Mouse (Mus musculus): ENCODE results near the gene Lama5. TPM values are rescaled to one million over a fixed set of nuclear protein-coding genes. Genes with fewer than 3 reads are reported as not detected.
A peak's percentile ranks its signal among the peaks of the same experiment; 100 is the strongest.

Gene Lama5
- total RNA-seq, 2 experiments from 2014 or later = 44.6 to 46.5 TPM

DNA sequence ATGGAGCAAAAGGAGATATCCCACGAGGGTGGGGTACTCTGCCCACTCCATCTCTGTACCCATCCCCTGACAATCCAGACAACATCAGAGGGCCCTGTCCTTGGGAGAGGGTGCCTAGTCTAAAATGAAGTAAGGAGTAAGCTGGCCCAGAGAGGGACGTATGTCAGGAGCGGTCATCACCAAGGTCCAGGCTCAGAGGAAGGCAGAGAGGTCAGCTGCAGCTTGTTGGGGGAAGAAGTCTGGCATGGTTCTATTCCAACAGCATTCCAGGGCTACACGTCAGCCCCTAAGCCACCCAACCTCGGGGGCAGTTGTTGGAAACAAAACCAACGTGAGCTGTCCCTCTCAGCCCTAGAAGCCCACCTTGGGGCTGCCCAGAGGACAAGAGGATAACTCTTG lies 2.4 kb upstream of the Lama5 start:
- intact Hi-C loops (cut with DNase I) = no loop called here

DNA sequence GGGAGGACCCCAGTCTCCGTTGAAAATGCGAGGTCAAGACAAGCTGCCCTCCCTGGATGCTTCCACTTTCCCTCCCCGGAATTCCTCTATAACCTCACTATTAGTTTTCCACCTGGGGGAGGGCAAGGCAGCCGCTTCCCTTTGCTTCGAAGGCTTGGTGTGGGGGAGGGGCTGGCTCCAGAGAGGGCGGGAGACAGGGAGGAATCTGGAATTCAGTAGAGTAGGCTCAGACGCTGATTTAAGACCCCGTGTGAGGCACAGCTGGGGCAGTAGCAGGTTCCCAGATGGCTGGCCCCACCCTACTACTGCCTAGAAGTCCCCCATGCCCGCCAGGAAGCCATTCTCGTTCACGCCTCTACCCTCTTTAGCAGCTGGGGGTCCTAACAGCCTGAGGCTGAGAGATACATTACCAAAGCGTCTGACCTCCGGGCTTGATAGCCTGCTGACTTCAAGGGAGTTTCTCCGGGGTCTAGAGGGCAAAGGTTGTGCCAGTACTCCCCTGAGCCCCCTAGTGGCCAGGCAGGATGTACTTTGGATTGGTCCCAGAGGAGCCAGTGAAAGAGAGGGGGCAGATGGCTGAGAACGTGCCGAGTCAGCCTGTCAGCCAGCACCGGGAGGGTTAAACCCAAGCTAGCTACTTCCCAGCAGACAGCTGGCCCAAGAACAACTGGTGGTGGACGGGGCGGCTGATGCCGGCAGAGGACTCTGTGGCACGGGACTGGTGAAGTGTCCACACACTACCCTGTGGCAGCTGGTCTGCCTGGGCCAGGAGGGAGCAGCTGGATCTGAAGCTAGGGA lies 1.8 kb upstream of the Lama5 start:
- intact Hi-C loops (cut with DNase I) = loop anchor here (2.0 kb wide), 1 partner anchor 19 kb away; no protein-coding TSS in a partner anchor
- DNase-seq = peak; percentile 68 to 74

More for the DNA sequence above, 2.4 kb upstream of the Lama5 start:
- DNase-seq = no peak

DNA sequence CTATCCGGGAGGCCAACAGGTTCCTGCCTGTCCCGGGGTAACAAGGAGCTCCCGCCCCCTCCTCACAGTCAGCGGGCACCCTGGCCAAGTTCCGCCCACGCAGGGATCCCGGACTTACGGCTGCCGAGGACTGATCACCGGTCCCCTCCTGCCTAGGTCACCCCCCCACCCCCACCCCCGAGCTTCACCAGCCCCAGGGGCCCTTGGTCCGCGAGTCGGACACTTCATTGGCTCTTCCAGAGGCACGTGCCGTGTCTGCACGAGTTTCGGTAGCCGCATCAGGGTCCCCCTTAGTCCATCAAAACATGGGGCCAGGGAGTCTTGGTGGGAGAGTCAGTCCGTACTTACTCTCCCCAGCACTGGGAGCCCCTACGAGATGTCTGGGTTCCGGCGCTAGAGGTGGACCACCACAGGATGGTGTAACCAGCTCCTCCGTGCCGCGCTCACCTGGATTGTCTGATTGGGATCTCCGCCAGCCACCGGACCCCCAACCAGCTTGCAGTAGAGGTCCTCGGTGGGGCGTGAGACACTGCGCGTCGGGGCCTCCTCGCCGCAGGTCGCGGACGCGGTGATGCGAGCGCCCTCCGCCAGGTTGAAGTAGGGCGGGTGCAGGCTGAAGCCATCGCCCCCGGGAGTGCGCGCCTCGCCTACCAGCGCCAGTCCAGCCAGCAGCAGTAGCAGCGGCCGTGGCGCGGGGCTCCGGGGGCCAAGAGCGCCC lies 456 bp downstream of the Lama5 start:
- DNase-seq = peak; percentile 53 to 60
- intact Hi-C loops (cut with DNase I) = no loop called here

DNA sequence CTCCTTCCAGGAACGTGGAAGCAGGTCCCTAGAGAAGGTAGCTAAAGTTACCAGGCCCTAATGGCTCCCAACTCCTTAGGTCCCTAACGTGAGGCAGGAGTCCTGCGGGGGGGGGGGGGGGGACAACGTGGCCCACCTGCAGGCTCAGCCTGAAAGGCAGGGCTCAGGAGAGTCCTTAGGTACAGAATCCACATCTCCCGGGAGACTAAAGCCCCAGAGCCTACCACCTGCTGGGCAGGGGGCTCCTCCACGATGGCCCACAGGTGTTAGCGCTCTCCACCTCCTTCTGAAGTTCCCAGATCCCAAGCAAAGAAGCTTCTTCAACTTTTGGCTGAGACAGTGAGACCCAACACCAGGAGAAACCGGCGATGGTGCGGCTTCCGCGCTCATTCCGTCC lies 1.0 kb downstream of the Lama5 start:
- DNase-seq = no peak
- intact Hi-C loops (cut with DNase I) = loop anchor here (1.0 kb wide), 1 partner anchor 11 kb away; no protein-coding TSS in a partner anchor

DNA sequence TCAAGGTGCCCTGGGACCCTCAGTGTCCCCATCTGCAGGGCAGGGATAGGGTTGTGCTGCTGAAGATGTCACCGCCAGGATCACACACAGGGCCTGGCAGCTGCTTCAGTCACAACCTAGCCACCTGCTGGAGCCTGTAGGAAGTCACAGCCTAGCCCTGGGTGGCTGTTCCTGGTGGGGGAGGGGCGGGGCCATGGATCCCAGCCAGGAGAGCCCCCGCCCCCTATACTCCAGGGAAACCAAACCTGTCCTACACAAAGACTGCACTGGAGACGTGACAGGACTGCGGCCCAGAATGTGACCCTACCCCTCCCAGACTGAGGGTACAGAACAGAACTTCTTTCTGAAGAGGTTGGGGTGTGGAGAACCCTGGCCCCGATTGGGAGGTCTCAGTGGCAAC lies 3.4 kb downstream of the Lama5 start:
- intact Hi-C loops (cut with DNase I) = no loop called here

DNA sequence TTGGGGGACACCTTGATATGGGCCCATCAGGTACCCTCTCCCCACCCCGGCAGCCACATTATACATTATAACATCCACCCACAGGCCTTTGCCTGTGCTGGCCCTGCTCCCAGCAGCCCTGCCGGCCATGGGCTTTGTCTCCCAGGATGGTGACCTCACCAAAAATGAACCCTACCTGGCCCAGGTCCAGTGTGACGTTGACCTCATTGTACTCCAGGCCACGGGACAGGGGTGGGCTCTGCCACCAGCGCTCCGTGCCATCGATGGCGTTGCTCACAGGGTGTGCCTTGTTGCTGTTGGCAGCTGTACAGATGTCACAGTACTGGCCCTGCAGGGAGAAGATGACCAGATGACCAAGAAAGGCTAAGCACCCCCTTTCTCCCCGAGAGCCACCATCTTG lies 4.6 kb downstream of the Lama5 start:
- intact Hi-C loops (cut with DNase I) = no loop called here
- DNase-seq = no peak

More for the DNA sequence above, 3.4 kb downstream of the Lama5 start:
- DNase-seq = peak in 1 of 2 experiments; percentile 51

DNA sequence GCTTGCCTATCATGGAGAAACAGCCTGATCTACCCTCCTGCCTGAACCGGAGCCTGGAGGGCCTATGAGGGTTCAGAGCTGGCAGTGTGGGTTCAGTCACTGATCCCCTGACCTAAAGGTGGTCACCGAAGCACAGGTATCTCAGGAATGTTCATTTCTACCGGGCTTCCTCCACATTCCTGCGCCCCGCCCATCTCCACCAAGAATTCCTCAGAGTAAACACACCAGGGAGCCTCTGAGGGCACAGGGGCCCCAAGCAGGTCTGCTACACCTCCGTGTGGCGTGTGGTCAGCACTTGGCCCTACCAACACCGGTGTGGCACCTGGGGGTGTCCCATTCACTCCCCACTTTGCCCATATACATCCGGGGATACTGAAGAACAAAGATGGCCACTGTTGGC lies 5.5 kb downstream of the Lama5 start:
- intact Hi-C loops (cut with DNase I) = no loop called here
- DNase-seq = no peak

DNA sequence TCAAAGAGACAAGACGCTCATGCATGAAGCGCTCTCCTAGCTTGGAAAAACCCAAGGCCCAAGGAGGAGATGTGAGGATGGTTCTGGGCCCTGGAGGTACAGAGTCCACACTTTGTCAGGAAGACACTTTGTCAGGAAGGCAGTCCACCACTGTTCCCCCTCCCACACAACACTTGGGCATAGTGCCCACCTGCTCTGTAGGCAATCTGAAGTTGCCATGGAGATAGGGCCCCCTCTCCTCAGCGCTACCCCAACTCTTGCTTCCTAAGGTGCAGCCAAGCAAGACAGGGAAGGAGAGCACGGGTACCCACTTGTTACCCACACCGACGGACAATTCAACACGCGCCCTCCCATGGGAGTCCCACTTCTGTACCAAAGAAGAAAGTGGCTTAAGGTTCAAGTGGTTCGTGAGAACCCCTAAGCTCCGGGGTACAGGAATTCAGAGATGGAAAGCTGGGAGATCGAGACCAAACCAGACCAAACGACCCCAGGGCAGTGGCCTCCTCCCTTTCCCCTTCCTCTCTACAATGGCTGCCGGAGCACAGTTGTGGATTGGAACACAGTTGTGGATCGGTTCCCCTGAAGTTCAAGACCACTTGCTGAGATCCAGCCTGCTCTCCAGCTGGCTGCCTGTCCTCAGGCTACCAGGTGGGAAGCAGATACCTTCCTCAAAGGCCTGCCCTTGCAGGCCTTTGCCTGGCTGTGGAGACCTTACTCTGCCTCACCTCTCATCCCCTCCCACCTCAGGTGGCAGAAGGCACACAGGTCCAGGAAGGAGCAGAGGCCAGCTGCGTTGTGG lies 6.3 kb downstream of the Lama5 start:
- intact Hi-C loops (cut with DNase I) = no loop called here

DNA sequence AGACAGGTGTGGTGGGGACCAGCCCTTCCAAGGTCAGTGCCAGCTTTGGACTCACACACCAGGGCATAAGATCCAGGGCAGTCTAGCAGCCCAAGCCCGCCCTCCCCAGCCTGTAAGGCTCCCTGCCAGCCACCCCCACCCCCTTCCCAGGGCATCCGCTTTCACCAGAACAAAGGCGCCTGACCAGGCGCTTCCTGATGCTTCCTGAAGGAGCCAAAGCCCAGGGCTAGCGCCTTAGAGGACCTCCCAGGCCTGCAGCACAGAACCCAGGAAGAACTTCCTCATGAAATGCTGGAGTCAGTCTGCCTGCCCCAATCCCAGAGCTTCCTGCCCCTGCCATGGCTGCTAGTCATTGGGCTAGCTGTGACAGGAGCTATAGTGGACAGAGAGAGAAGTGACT lies 7.0 kb downstream of the Lama5 start:
- peak; percentile 42 to 46 for DNase-seq
- intact Hi-C loops (cut with DNase I) = no loop called here

More for the DNA sequence above, 6.3 kb downstream of the Lama5 start:
- no peak for DNase-seq

DNA sequence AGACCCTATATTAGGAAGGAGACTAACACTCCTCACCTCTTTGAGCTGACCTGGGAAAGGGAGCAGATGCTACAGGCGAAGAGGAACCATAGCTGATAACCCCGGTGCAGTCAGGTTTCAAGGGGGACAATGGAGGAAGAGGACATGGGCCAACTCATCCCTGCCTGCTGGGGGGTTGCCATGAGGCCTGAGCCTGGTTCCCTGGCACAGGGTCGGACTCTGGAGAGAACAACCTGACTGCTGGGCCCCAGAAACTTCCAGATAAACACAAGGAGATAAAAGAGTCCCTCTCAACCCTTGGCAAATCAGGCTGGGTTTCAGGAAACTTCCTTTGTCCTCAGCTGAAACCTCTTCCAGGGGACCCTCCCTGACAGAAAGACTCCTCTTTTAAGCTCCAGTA lies 7.4 kb downstream of the Lama5 start:
- intact Hi-C loops (cut with DNase I) = no loop called here
- DNase-seq = no peak

DNA sequence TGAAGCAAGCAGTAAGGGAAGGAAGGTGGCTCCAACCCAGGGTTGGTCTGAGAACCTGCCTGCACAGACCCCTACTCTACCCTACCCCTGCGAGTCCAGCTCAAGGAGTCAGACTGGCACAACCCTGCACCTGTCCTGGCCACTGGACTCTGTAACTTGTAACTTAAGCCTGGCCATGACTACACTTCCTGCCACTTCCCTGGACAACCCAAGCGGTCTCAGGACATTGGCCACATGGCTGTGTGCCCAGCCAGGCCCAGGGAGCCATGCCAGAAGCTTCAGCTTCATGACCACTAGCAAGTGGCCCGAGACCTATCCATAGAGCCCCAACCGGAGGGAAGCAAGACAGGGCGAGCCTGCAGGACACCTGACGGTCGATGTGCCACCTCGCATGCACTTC lies 8.1 kb downstream of the Lama5 start:
- intact Hi-C loops (cut with DNase I) = no loop called here
- peak; percentile 84 for DNase-seq

DNA sequence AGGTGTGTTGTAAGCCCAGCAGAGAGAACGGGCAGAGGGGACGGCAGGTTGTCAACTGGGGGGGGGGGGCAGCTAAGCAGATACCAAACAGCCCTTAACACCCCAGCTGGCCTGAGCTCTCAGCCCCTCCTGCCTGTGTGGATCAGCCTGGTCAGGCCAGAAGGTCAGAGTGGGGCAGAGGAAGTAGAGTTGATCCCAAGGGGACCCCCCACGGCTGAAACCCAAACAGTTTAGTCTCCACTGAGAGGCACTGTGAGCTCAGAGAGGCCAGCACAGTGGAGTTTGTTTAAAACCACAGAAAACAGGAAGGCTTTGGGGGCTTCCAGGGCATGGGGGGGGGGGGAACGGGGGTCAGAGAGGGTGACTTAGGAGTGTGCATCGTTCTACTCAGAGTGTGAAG lies 8.7 kb downstream of the Lama5 start:
- no peak for DNase-seq
- intact Hi-C loops (cut with DNase I) = no loop called here

DNA sequence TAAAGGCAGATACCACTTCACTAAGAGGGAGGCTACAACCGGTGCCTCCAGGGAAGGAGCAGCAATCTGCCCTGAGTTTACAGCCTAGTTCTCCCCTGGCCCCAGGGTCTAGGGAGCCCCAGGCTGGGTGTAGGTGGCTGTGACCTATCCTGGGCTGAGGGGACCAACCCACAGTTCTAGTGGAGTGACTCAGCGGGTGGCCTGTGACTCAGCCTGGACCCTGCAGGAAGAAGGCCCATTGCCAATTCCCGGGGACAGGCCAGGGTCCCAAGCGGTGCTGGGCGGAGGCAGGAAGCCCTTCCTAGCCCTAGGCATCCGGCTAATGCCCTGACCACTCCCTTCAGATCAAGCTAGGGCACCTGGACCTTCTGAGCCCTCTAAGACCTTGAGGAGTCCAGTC lies 9.7 kb downstream of the Lama5 start:
- peak; percentile 46 to 51 for DNase-seq
- intact Hi-C loops (cut with DNase I) = no loop called here

DNA sequence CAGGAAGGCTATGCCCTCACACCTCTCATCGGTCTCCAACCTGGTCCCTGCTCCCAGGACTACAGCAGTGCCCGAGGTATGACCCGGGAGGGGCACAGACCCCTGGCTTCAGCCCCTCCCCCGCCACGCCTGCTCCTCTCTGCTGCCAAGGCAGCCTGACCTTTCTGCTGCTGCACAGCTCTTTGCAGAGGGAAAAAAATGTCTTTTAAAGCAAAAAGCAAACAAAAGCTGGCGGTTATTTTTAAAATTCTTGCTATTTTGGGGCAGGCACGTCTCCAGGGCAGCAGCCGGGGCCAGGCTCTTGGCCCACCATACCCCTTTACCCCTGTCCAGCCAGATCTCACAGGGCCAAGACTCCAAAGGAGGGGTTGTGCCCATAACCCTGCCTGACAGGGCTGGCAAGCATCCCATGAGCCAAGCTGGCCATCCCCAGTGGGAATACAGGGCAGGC lies 10.6 kb downstream of the Lama5 start:
- DNase-seq = peak; percentile 42 to 43
- intact Hi-C loops (cut with DNase I) = no loop called here

DNA sequence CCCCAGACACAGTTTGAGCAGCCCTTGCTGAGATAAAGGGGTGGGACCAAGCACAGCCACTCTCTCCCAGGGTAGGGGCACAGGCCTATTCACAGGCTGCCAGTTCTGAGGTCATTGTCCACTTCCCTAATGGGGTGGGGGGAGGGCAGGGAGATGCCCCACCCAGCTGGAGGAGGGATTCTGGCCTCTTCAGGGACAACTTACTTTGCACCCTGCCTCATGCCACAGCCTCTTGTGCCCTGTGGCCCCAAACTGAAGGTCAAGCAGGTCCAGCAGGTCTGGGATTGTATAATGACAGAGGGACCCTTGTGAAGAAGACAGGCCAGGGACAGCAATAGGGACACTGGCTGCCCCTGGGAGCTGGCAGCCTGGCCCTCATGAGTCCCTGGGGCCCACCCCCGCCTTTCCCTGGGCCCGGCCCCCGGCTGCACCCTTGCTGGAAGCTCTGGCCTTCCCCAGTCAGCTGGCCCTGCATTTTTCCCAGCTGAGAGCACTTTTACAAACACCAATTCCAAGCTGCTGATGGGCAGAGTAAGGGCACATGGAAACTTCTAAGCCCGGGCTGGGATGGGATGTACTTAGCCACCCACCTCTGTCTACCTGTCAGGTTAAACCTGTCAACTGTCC lies 11.2 kb downstream of the Lama5 start:
- DNase-seq = no peak
- intact Hi-C loops (cut with DNase I) = no loop called here

DNA sequence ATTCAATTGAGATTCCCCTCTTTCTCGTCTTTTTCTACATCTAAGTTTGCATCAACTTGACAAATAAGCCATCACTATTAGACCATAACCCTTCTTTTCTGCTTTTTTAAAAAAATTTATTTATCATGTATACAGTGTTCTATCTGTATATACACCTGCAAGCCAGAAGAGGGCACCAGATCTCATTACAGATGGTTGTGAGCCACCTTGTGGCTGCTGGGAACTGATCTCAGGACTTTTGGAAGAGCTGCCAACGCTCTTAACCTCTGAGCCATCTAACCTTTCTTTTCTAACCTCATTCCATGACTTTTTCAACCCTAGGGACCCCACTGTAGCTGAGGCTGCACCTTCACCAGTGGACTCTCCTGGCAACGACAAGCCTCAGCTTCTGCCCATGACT lies 13.4 kb downstream of the Lama5 start:
- intact Hi-C loops (cut with DNase I) = no loop called here
- DNase-seq = no peak

DNA sequence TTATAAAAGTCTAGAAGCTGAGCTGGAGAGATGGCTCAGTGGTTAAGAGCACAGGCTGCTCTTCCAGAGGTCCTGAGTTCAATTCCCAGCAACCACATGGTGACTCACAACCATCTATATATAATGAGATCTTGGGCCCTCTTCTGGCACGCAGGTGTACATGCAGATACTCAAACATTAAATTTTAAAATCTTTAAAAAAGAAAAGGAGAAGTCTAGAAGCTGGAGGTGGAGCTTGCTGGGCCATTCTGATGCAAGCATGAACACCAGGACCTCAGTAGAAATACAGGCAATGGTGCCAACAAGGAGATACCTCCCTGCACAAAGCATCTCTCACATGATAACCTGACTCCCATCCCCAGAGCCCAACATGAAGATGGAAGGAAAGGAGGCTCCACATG lies 16.7 kb downstream of the Lama5 start:
- intact Hi-C loops (cut with DNase I) = loop anchor here (1.0 to 2.0 kb wide), 2 partner anchors 18 to 42 kb away; no protein-coding TSS in a partner anchor
- DNase-seq = no peak

DNA sequence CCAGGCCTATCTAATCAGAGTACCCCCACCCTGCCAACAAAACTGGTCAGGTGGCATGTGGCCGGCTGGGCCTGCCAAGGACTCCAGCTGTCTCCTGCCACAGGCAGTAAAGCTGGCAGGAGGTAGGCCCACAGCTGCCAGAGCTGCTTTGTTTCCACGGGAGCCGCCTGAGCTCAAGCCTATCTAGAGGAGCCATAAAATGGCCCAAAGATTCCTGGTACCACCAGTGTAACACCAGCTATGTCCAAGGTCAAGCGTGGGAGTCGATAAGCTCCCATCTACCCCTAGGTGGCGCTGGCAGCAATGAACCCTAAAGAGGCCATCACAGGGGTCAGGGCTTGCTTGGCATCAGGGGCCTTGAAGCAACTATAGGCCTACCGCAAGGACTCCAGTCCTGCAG lies 17.8 kb downstream of the Lama5 start:
- intact Hi-C loops (cut with DNase I) = loop anchor here (1.0 to 2.0 kb wide), 2 partner anchors 19 to 43 kb away; no protein-coding TSS in a partner anchor
- peak; percentile 80 for DNase-seq

DNA sequence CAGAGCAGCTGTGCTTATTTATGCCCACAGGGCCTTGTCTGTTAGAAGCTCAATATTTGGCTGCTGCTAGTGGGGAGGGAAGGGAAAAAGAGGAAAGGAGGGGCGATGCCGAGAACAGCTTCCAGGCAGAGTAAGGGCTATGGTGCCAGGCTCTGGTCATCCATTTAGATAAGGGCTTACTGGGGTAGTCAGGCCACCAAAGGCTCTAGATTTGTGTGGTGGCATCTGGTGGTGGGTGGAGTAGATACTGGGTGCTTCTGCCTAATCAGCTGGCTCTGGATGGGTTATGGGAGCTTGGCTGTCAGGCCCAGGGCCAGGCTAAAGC lies 19.7 kb downstream of the Lama5 start:
- intact Hi-C loops (cut with DNase I) = no loop called here
- peak; percentile 37 to 67 for DNase-seq

DNA sequence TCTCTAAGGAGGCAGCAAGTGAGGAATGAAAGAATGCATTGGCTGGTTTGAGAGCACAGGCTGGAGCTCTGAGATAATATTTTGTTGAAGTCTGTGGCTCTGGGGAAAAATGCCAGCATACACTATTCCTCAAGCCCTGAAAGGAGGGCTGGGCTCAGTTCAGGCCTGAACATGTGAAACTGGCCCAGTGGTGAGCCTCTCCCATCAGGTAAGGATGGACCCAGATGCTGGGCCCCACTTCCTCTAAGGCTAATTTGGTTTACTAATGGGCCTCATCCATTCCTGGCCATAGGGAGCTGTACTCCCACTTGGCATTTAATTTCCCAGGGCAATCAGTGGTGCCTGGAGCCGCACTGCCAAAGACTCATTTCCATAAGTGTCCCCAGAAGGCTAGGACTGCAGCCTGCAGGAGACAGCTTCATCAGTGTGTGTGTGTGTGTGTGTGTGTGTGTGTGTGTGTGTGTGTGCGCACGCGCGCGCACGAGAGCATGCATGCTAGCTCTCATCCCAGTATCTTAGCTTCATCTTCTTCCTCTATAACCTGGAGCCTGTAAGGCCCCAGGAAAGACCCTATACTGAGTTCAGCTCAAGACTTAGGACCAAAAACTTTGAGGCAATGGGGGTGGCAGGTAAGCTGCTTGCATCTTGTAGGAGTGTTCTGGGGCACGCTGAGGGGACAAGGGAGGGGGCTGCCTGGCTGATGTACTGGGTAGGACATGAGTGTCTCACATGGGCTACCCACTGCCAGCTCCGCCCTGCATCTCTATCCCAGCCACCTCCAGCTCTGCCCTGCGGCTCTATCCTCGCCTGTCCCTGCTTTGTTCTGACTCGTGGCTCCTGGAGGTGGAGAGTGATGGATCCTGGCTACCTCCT lies 20.3 kb downstream of the Lama5 start:
- intact Hi-C loops (cut with DNase I) = no loop called here
- no peak for DNase-seq

Data from heart, postnatal 10 days (tissue).